Mouse (Mus musculus): ENCODE measurements around the gene AA467197. TPM values are rescaled to one million over a fixed set of nuclear protein-coding genes. Genes with fewer than 3 reads are reported as not detected.

Gene AA467197
- polyA plus RNA-seq, 1 experiment from 2014 or later = 0.63 TPM

GRCm38 (mm10) chr2:122617792-122618191 lies 19.0 kb upstream of the AA467197 start:
- no peak overlapping the region for H3K4me3 ChIP-seq

GRCm38 (mm10) chr2:122618719-122619118 lies 18.1 kb upstream of the AA467197 start:
- no peak overlapping the region for H3K27ac ChIP-seq
- ATAC-seq (ENCODE audit: low FRiP score, low read depth) = no peak
- H3K27me3 ChIP-seq (replicated peaks) = no peaks in the 10 kb centered on the region
- H3K4me3 ChIP-seq = no peak overlapping the region
- no peaks in the 10 kb centered on the region for H3K9me3 ChIP-seq
- 57% methylated on average over 4 of the region's 4 CpGs for WGBS
- no peaks in the 10 kb centered on the region for H3K36me3 ChIP-seq
- H3K4me1 ChIP-seq = no peaks in the 10 kb centered on the region
- no peak overlapping the region for H3K4me2 ChIP-seq (replicated peaks)
- no peak overlapping the region for H3K9ac ChIP-seq

More at GRCm38 (mm10) chr2:122617792-122618191, 19.0 kb upstream of the AA467197 start:
- Histone ChIP-seq H3K4me1 (no peaks in the 10 kb centered on the region), H3K27me3 (replicated peaks) (no peaks in the 10 kb centered on the region), H3K9ac (no peak overlapping the region), H3K4me2 (replicated peaks) (no peak overlapping the region), H3K36me3 (no peaks in the 10 kb centered on the region), H3K27ac (no peak overlapping the region), H3K9me3 (no peaks in the 10 kb centered on the region)
- ATAC-seq (ENCODE audit: low FRiP score, low read depth) = no peak
- 82% methylated on average over 6 of the region's 6 CpGs for WGBS

- H3K9me3 ChIP-seq = no peaks in the 10 kb centered on the region
- H3K36me3 ChIP-seq = no peaks in the 10 kb centered on the region
- ATAC-seq (ENCODE audit: low FRiP score, low read depth) = no peak
- H3K4me1 ChIP-seq = no peaks in the 10 kb centered on the region
- H3K9ac ChIP-seq = no peak overlapping the region
- no peak overlapping the region for H3K4me2 ChIP-seq (replicated peaks)
- no peaks in the 10 kb centered on the region for H3K27me3 ChIP-seq (replicated peaks)
- no peak overlapping the region for H3K27ac ChIP-seq
- no peak overlapping the region for H3K4me3 ChIP-seq
- 78% methylated on average over 9 of the region's 9 CpGs for WGBS
Observed at GRCm38 (mm10) chr2:122621337-122622110, 15.3 kb upstream of the AA467197 start.

- H3K4me3 ChIP-seq = no peak overlapping the region
- no peaks in the 10 kb centered on the region for H3K27me3 ChIP-seq (replicated peaks)
- no peak overlapping the region for H3K4me2 ChIP-seq (replicated peaks)
- H3K36me3 ChIP-seq = no peaks in the 10 kb centered on the region
- 62% methylated on average over 7 of the region's 7 CpGs for WGBS
- no peaks in the 10 kb centered on the region for H3K9me3 ChIP-seq
- no peak overlapping the region for H3K9ac ChIP-seq
- no peak overlapping the region for H3K27ac ChIP-seq
- no peak for ATAC-seq (ENCODE audit: low FRiP score, low read depth)
- H3K4me1 ChIP-seq = no peaks in the 10 kb centered on the region
Observed at GRCm38 (mm10) chr2:122625930-122626329, 10.9 kb upstream of the AA467197 start.

- peaks cover 16% of the 10 kb centered on the region for H3K36me3 ChIP-seq
- H3K4me3 ChIP-seq = no peak overlapping the region
- peaks cover 11% of the 10 kb centered on the region; the same call in 1 of the 2 replicates for H3K4me1 ChIP-seq
- no peak overlapping the region for H3K4me2 ChIP-seq (replicated peaks)
- H3K27me3 ChIP-seq (replicated peaks) = no peaks in the 10 kb centered on the region
- no peaks in the 10 kb centered on the region for H3K9me3 ChIP-seq
- H3K27ac ChIP-seq = no peak overlapping the region
- no peak overlapping the region for H3K9ac ChIP-seq
- WGBS = 5% methylated on average over 7 of the region's 7 CpGs
- ATAC-seq (ENCODE audit: low FRiP score, low read depth) = no peak
Observed at GRCm38 (mm10) chr2:122628976-122629375, 7.8 kb upstream of the AA467197 start.

- Histone ChIP-seq H3K4me3 (no peak overlapping the region), H3K36me3 (peaks cover 22% of the 10 kb centered on the region), H3K27me3 (replicated peaks) (no peaks in the 10 kb centered on the region), H3K9ac (peak overlapping the region; percentile 95; the same call in 1 of the 2 replicates), H3K27ac (no peak overlapping the region), H3K4me2 (replicated peaks) (peak overlapping the region; percentile 98), H3K4me1 (peaks cover 11% of the 10 kb centered on the region; the same call in 1 of the 2 replicates), H3K9me3 (no peaks in the 10 kb centered on the region)
- WGBS = 74% methylated on average over 6 of the region's 6 CpGs
- ATAC-seq (ENCODE audit: low FRiP score, low read depth) = no peak
Observed at GRCm38 (mm10) chr2:122629871-122630270, 6.9 kb upstream of the AA467197 start.

- peak overlapping the region; percentile 93 for H3K4me3 ChIP-seq
- H3K27me3 ChIP-seq (replicated peaks) = no peaks in the 10 kb centered on the region
- H3K36me3 ChIP-seq = peaks cover 22% of the 10 kb centered on the region
- H3K27ac ChIP-seq = no peak overlapping the region
- peaks cover 11% of the 10 kb centered on the region; the same call in 1 of the 2 replicates for H3K4me1 ChIP-seq
- under 1% methylated on average over 75 of the region's 75 CpGs for WGBS
- H3K9ac ChIP-seq = peak overlapping the region; percentile 95
- peak overlapping the region; percentile 98 for H3K4me2 ChIP-seq (replicated peaks)
- ATAC-seq (ENCODE audit: low FRiP score, low read depth) = peak; percentile 84
- no peaks in the 10 kb centered on the region for H3K9me3 ChIP-seq
Observed at GRCm38 (mm10) chr2:122630465-122631225, 6.1 kb upstream of the AA467197 start.

GRCm38 (mm10) chr2:122631226-122631801 lies 5.5 kb upstream of the AA467197 start:
- under 1% methylated on average over 51 of the region's 53 CpGs for WGBS
- H3K27ac ChIP-seq = no peak overlapping the region

GRCm38 (mm10) chr2:122637526-122637997 lies 776 bp downstream of the AA467197 start:
- Histone ChIP-seq H3K27ac (no peak overlapping the region), H3K9me3 (no peaks in the 10 kb centered on the region), H3K27me3 (replicated peaks) (peaks cover 6% of the 10 kb centered on the region; the same call in 1 of the 2 replicates), H3K4me2 (replicated peaks) (peak overlapping the region; percentile 78), H3K36me3 (peaks cover 20% of the 10 kb centered on the region), H3K9ac (peak overlapping the region; percentile 52; the same call in 1 of the 2 replicates), H3K4me3 (peak overlapping the region; percentile 32), H3K4me1 (no peaks in the 10 kb centered on the region)
- 2% methylated on average over 36 of the region's 36 CpGs for WGBS
- ATAC-seq (ENCODE audit: low FRiP score, low read depth) = peak; percentile 82

More at GRCm38 (mm10) chr2:122631226-122631801, 5.5 kb upstream of the AA467197 start:
- H3K27me3 ChIP-seq (replicated peaks) = no peaks in the 10 kb centered on the region
- H3K4me1 ChIP-seq = peaks cover 11% of the 10 kb centered on the region; the same call in 1 of the 2 replicates
- peak; percentile 18 for ATAC-seq (ENCODE audit: low FRiP score, low read depth)
- H3K4me2 ChIP-seq (replicated peaks) = peak overlapping the region; percentile 98
- no peaks in the 10 kb centered on the region for H3K9me3 ChIP-seq
- H3K36me3 ChIP-seq = peaks cover 22% of the 10 kb centered on the region
- peak overlapping the region; percentile 93 for H3K4me3 ChIP-seq
- H3K9ac ChIP-seq = peak overlapping the region; percentile 95

- H3K4me2 ChIP-seq (replicated peaks) = peak overlapping the region; percentile 78
- no peak for ATAC-seq (ENCODE audit: low FRiP score, low read depth)
- no peaks in the 10 kb centered on the region for H3K9me3 ChIP-seq
- peaks cover 6% of the 10 kb centered on the region; the same call in 1 of the 2 replicates for H3K27me3 ChIP-seq (replicated peaks)
- H3K36me3 ChIP-seq = peaks cover 16% of the 10 kb centered on the region
- peak overlapping the region; percentile 52; the same call in 1 of the 2 replicates for H3K9ac ChIP-seq
- H3K4me1 ChIP-seq = no peaks in the 10 kb centered on the region
- 43% methylated on average over 12 of the region's 12 CpGs for WGBS
- peak overlapping the region; percentile 32 for H3K4me3 ChIP-seq
- H3K27ac ChIP-seq = no peak overlapping the region
Observed at GRCm38 (mm10) chr2:122638029-122638428, 1.2 kb downstream of the AA467197 start.

- WGBS = 50% methylated on average over 5 of the region's 5 CpGs
- no peak overlapping the region for H3K4me2 ChIP-seq (replicated peaks)
- no peak overlapping the region for H3K9ac ChIP-seq
- peaks cover 6% of the 10 kb centered on the region; the same call in 1 of the 2 replicates for H3K27me3 ChIP-seq (replicated peaks)
- H3K4me1 ChIP-seq = no peaks in the 10 kb centered on the region
- ATAC-seq (ENCODE audit: low FRiP score, low read depth) = no peak
- peaks cover 9% of the 10 kb centered on the region; the same call in 1 of the 2 replicates for H3K36me3 ChIP-seq
- H3K27ac ChIP-seq = no peak overlapping the region
- H3K9me3 ChIP-seq = no peaks in the 10 kb centered on the region
- no peak overlapping the region for H3K4me3 ChIP-seq
Observed at GRCm38 (mm10) chr2:122638673-122639072, 1.9 kb downstream of the AA467197 start.
